Mouse (Mus musculus): ENCODE data around the gene Ptpn7. TPM values are rescaled to one million over a fixed set of nuclear protein-coding genes. Genes with fewer than 3 reads are reported as not detected.
"Not testable (repeated sequence)": the region's sequence is repeated elsewhere in the genome, so short reads cannot be mapped to it uniquely, and the experiment has no call there.

Ptpn7 gene
- total RNA-seq, 2 experiments from 2014 or later, result 0.44 to 0.50 TPM

- no peak for DNase-seq (ENCODE audit: low spot score)
- intact Hi-C loops (cut with DNase I), result no loop called here
Observed at GRCm38 (mm10) chr1:135180830-135181229, 48.3 kb downstream of the Ptpn7 start.

DNA sequence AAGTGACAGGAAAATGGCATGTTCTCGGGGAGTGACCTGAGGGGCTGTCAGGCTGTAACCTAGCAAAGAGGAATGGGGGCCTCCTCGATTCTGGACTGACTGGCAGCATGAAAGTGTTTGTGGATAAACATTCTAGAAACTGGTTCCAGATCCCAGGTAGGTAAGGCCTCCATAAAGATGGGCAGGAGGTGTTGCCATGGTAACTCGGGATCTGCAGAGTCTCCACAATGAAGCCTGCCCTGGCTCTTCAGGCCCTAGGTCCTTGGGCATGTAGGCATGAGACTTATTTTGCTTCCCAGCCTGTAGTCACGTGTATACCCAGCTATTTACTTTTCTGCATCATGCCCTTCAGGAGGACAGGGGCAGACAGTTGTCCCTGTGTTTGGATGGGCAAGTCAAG is 48.8 kb downstream of the Ptpn7 start:
- intact Hi-C loops (cut with DNase I), result no loop called here
- no peak for DNase-seq (ENCODE audit: low spot score)

DNA sequence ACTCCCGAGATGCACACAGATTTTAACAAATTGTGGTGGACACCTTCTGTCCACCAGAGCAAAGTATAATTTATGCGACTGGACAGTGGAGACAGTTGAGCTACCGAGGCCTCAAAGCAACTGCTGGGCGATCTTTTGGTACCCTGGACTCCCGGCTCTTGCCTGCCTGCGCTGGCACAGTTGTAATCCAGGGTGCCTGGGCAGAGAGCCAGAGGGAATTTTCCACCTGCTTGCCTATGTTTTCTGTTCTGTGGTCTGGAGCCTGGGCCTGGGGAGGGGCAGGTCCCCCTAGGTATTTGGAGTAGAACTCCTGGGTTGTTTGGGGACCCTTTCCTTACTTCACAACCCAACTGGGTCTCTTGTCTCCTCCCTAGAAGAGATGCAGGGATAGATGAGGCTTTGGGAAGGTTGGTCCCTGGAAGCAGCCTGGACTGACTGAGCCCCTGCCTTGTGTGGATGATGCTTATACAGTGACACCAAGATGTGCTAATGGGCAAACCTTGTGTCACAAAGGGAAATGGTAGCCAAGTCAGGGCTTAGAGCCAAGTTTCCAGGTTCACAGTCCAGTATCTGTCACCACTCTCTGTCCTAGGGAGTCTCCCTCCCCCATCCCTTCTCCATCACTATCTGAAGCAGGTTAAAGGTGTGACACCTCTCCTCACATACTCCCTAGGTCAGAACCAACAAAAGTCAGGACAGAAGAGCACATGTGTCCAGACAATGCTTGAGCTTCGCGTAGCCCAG is 49.6 kb downstream of the Ptpn7 start:
- intact Hi-C loops (cut with DNase I), result no loop called here
- DNase-seq (ENCODE audit: low spot score), result no peak

GRCm38 (mm10) chr1:135182975-135183374 is 50.5 kb downstream of the Ptpn7 start:
- no peak for DNase-seq (ENCODE audit: low spot score)
- intact Hi-C loops (cut with DNase I), result no loop called here

DNA sequence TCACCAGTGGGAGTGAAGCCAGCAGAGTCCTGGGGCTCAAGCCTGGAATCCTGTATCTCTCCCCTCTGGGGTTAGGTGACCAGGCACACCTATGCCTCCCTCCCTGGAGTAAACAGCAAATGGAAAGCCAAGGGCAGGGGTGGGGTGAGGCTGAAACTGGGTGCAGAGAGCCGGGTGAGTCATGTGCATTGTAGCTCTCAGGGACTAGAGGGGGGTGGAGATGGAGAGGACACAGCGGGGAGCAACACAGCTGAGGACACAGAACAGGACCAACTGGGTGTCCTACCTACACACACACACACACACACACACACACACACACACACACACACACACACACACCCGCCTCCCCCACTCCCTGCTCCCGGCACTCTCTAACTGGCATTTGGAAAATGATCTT is 50.9 kb downstream of the Ptpn7 start:
- DNase-seq (ENCODE audit: low spot score), result no peak
- intact Hi-C loops (cut with DNase I), result no loop called here

DNA sequence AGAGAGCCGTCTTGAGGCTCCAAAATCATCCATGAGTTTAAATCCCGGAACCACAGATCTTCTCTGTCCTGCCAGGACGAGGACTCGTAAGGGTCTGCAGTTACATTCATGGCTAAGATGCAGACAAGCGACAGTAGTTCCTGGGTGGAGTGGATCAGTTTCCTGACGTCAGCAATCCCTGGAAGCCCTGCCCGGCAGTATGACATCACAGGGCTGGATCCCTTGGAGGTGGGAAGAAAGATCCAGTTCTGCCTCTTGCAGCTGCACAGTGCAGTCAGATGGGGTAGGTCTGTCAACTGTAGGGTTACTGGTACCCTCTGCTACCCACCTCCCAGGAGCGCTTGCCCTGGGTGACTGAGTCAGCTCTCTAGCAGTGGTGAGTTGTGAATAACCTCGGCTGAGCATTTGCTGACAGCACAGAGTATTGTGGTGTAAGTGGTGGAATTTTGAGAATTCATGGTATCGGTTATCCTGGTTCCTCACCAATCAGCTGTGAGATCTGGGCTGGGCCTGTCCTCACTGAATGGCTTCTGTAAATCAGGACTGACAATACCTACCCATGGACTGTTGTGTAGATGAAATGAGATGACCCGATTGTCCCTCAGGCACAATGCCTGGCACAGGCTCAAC is 51.6 kb downstream of the Ptpn7 start:
- DNase-seq (ENCODE audit: low spot score), result no peak
- intact Hi-C loops (cut with DNase I), result no loop called here

GRCm38 (mm10) chr1:135185936-135186335 is 53.4 kb downstream of the Ptpn7 start:
- intact Hi-C loops (cut with DNase I), result no loop called here
- DNase-seq (ENCODE audit: low spot score), result no peak

DNA sequence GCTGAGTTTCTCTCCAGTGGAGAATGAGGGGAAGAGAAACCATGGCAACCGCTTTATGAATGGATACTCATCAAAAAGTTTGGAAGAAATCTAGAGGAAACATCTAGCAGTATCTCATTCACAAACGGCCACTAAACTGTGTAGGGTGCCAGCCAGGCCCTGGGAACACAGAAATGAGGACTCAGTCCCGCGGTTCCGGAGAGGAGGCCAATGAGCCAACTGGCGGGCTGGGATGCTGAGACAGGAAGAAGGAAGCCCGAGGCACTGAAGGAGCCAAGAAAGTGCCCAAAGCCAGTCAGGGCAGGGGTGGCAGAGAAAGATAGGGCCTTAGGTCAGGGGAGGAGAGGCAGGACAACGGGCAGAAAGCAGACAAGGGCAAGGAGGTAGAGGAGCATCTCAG is 53.9 kb downstream of the Ptpn7 start:
- DNase-seq (ENCODE audit: low spot score), result no peak

GRCm38 (mm10) chr1:135187016-135187415 is 54.5 kb downstream of the Ptpn7 start:
- intact Hi-C loops (cut with DNase I); DNase-seq (ENCODE audit: low spot score): not testable (repeated sequence)

More for the DNA sequence above, 53.9 kb downstream of the Ptpn7 start:
- intact Hi-C loops (cut with DNase I), result no loop called here

- peak; percentile 35 for DNase-seq (ENCODE audit: low spot score)
- intact Hi-C loops (cut with DNase I), result no loop called here
Observed at GRCm38 (mm10) chr1:135188197-135188596, 55.7 kb downstream of the Ptpn7 start.

- intact Hi-C loops (cut with DNase I), result no loop called here
- DNase-seq (ENCODE audit: low spot score), result no peak
Observed at GRCm38 (mm10) chr1:135189186-135189585, 56.7 kb downstream of the Ptpn7 start.

DNA sequence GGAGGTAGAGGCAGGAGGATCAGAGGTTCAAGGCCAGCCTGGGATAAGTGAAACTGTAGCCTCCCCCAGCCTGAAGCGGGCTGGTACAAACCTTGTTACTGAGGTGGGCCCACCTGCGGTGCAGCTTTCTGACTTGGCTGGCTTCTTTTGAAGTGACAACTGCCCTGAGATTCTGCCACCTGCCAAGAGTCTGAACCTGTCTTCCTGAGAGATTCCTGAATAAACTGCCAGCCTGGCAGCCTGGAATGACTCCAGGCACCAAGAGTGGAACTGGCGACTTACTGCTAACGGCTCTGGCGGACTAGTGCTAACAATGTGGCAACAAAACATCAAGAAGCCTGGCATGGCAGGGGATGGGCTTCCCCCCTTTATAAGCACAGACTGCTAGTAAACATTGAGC is 61.8 kb downstream of the Ptpn7 start:
- DNase-seq (ENCODE audit: low spot score); intact Hi-C loops (cut with DNase I): not testable (repeated sequence)

Other genes starting within 250 kb of the Ptpn7 start
- 100 to 1,000 TPM; 147 to 165 TPM for gene Ppp1r12b, start 176.8 kb upstream of the Ptpn7 start, total RNA-seq (2021)
- 1 to 10 TPM; 4.4 to 7.6 TPM for gene Ube2t, start 170.1 kb upstream of the Ptpn7 start, total RNA-seq (2021)
- gene Lgr6, start 27.4 kb upstream of the Ptpn7 start, total RNA-seq (2021), result 10 to 100 TPM; 14.6 to 17.5 TPM
- gene Arl8a, start 14.1 kb downstream of the Ptpn7 start, total RNA-seq (2021), result 10 to 100 TPM; 17.9 to 20.3 TPM
- 1 to 10 TPM in 1 of 2 experiments, under 1 TPM in 1; 0.81 to 1.1 TPM for gene Gpr37l1, start 35.0 kb downstream of the Ptpn7 start, total RNA-seq (2021)
- not detected for gene Elf3, start 125.9 kb downstream of the Ptpn7 start, total RNA-seq (2021)
- gene Rnpep, start 151.4 kb downstream of the Ptpn7 start, total RNA-seq (2021), result 10 to 100 TPM; 22.1 TPM
- gene Timm17a, start 181.1 kb downstream of the Ptpn7 start, total RNA-seq (2021), result 100 to 1,000 TPM; 391 to 392 TPM
- 1 to 10 TPM; 2.7 to 3.8 TPM for gene Lmod1, start 192.1 kb downstream of the Ptpn7 start, total RNA-seq (2021)
- 1 to 10 TPM; 3.1 to 3.4 TPM for gene Shisa4, start 242.5 kb downstream of the Ptpn7 start, total RNA-seq (2021)

Measured in heart, postnatal 25 days (tissue).